In genomic region chr5:115231552-115232120, GRCm38 (mm10) we compare ENCODE assay signal across 11 mouse cellular contexts. TPM values are rescaled to one million over a fixed set of nuclear protein-coding genes. Genes with fewer than 3 reads are reported as not detected.
DNase-seq lines count a peak whose midpoint lies in the region; ATAC-seq and TF ChIP-seq lines count a peak whose summit lies in the region.
"Had no signal": no experiment of that assay in that cellular context is flagged by ENCODE, and none has a peak within 500 bp of the region (broad histone marks: within the 10 kb centered on the region; RNA-seq: fewer than 3 reads in every experiment).

No protein-coding gene starts in this region.

- intact Hi-C loops in left cerebral cortex, adult 2 months (cut with DNase I): loop anchor here (1.0 kb wide), 2 partner anchors 18 to 44 kb away; no protein-coding TSS in a partner anchor
- intact Hi-C loops in left cerebral cortex, postnatal 4 days (cut with DNase I): loop anchor here (10.0 kb wide), 1 partner anchor 107 kb away; no protein-coding TSS in a partner anchor

- H3K9ac ChIP-seq in heart, embryonic 16.5 days (ENCODE audit: low read length): peak overlapping the region; percentile 41
- H3K9ac ChIP-seq in MEL (ENCODE audit: control insufficient read depth, low read depth, low read length, poor library complexity, severe bottlenecking): no peak overlapping the region
- H3K9ac ChIP-seq: liver, embryonic 15.5 days had no signal

- peak overlapping the region; percentile 62 for H3K27ac ChIP-seq in heart, embryonic 16.5 days (ENCODE audit: low read length)
- H3K27ac ChIP-seq in left cerebral cortex, adult 2 months: peak overlapping the region; percentile 83
- no peak overlapping the region for H3K27ac ChIP-seq in MEL (ENCODE audit: control insufficient read depth, low read depth, low read length)
- H3K27ac ChIP-seq in limb, embryonic 10.5 days: peak overlapping the region; percentile 62
- H3K27ac ChIP-seq: liver, embryonic 15.5 days; macrophage had no signal

- no peak for TF ChIP-seq RAD21 in MEL (IDR thresholded peaks at IDR 0.05; ENCODE audit: low read depth, low read length)

- peaks cover 2% of the 10 kb centered on the region; the same call in 1 of the 2 replicates for H3K27me3 ChIP-seq in heart, embryonic 16.5 days (ENCODE audit: control insufficient read depth, insufficient read depth, low read length)
- H3K27me3 ChIP-seq in MEL (ENCODE audit: control insufficient read depth in 1 of 2, insufficient read depth in 2 of 2, low read length in 2 of 2): no peaks in the 10 kb centered on the region
- peaks cover 26% of the 10 kb centered on the region for H3K27me3 ChIP-seq in limb, embryonic 10.5 days (ENCODE audit: low read depth, poor library complexity, severe bottlenecking)

- H3K4me1 ChIP-seq in heart, embryonic 16.5 days (ENCODE audit: control insufficient read depth, insufficient read depth, low read length): peaks cover 17% of the 10 kb centered on the region
- H3K4me1 ChIP-seq in MEL (ENCODE audit: control insufficient read depth in 1 of 2, insufficient read depth in 2 of 2, low read length in 2 of 2): peaks cover 0 to 12% of the 10 kb centered on the region in 2 experiments; a peak in 1 of 4 replicates
- peaks cover 37% of the 10 kb centered on the region for H3K4me1 ChIP-seq in limb, embryonic 10.5 days

- no peaks in the 10 kb centered on the region for H3K9me3 ChIP-seq in heart, embryonic 16.5 days (replicated peaks; ENCODE audit: control insufficient read depth, low read length)
- H3K9me3 ChIP-seq in MEL (replicated peaks; ENCODE audit: insufficient read depth, low read length): no peaks in the 10 kb centered on the region
- H3K9me3 ChIP-seq in limb, embryonic 10.5 days (replicated peaks): no peaks in the 10 kb centered on the region
- H3K9me3 ChIP-seq: liver, embryonic 15.5 days had no signal

- no peaks in the 10 kb centered on the region for H3K36me3 ChIP-seq in heart, embryonic 16.5 days (ENCODE audit: control insufficient read depth, insufficient read depth)
- H3K36me3 ChIP-seq in MEL (ENCODE audit: control insufficient read depth in 1 of 2, insufficient read depth in 2 of 2, low read length in 2 of 2): peaks cover 0 to 3% of the 10 kb centered on the region in 2 experiments; a peak in 1 of 4 replicates
- H3K36me3 ChIP-seq in limb, embryonic 10.5 days: no peaks in the 10 kb centered on the region
- H3K36me3 ChIP-seq: liver, embryonic 15.5 days had no signal

- WGBS in heart, embryonic 16.5 days: 43% methylated on average over 16 of the region's 16 CpGs
- 54% methylated on average over 16 of the region's 16 CpGs for WGBS in limb, embryonic 10.5 days

- no peak for ATAC-seq in heart, embryonic 16.5 days (replicated peaks; ENCODE audit: extremely low read depth, insufficient read depth, low FRiP score)

- H3K79me2 ChIP-seq in MEL (ENCODE audit: control insufficient read depth, insufficient read depth, low read length, poor library complexity): no peaks in the 10 kb centered on the region; the same call in 1 of the 2 replicates

- TF ChIP-seq CTCF in left cerebral cortex, adult 2 months (IDR thresholded peaks at IDR 0.05): peak; percentile 13
- no peak for TF ChIP-seq CTCF in MEL (IDR thresholded peaks at IDR 0.05 in 2 of 3, conservative IDR thresholded peaks at IDR 0.05 in 1 of 3; ENCODE audit: control insufficient read depth in 1 of 3, insufficient read depth in 1 of 3, low read depth in 2 of 3, low read length in 3 of 3, poor library complexity in 1 of 3, severe bottlenecking in 1 of 3)

- TF ChIP-seq POLR2A in MEL (IDR thresholded peaks at IDR 0.05; ENCODE audit: control insufficient read depth in 1 of 2, insufficient read depth in 1 of 2, low read depth in 1 of 2, low read length in 2 of 2, poor library complexity in 1 of 2): no peak

- H3K4me2 ChIP-seq in heart, embryonic 16.5 days (ENCODE audit: low read depth, low read length): no peak overlapping the region
- H3K4me2 ChIP-seq: liver, embryonic 15.5 days had no signal

- TF ChIP-seq EP300 in MEL (IDR thresholded peaks at IDR 0.05; ENCODE audit: low read depth in 1 of 2, low read length in 2 of 2): no peak

- no peak for DNase-seq in heart, adult 11 months
- DNase-seq in left cerebral cortex, adult 2 months (ENCODE audit: extremely low spot score in 1 of 2, low spot score in 2 of 2): no peak
- no peak for DNase-seq in left cerebral cortex, postnatal 4 days
- DNase-seq in MEL (ENCODE audit: low read depth, low spot score): no peak
- no peak for DNase-seq in limb, embryonic 10.5 days (ENCODE audit: low spot score)
- no peak for DNase-seq in layer of hippocampus, adult 8-10 months (ENCODE audit: low spot score in 2 of 2)
- DNase-seq: cerebellum, adult 8-10 months had no signal

- H3K4me3 ChIP-seq in heart, embryonic 16.5 days (ENCODE audit: low read length): no peak overlapping the region
- H3K4me3 ChIP-seq in left cerebral cortex, adult 2 months: no peak overlapping the region
- H3K4me3 ChIP-seq in MEL (ENCODE audit: control insufficient read depth in 1 of 2, insufficient read depth in 1 of 2, low read depth in 2 of 2, low read length in 2 of 2): no peak overlapping the region
- H3K4me3 ChIP-seq in limb, embryonic 10.5 days: peak overlapping the region; percentile 17; the same call in 1 of the 2 replicates
- H3K4me3 ChIP-seq: liver, embryonic 15.5 days had no signal

TF ChIP-seq in MEL, 35 proteins besides CTCF, POLR2A, EP300 and RAD21:
- TF ChIP-seq POLR2AphosphoS5 (IDR thresholded peaks at IDR 0.05; ENCODE audit: borderline replicate concordance, low read depth, low read length) (no peak), ZNF384 (IDR thresholded peaks at IDR 0.05; ENCODE audit: low read depth, low read length) (peak; percentile 47; the same call in 1 of the 2 replicates)

RNA-seq across cellular contexts. Expression of gene Pop5, which starts 4.0 kb away (rescaled TPM):
- 70.5 and 76.5 TPM in 2 replicates for polyA plus RNA-seq in heart, embryonic 16.5 days (2015; fragmentation: Nextera tagmentation; extraction: Ambion mirVana)
- 100 to 1,000 TPM; 116 to 117 TPM for total RNA-seq in left cerebral cortex, adult 2 months (2021)
- 10 to 100 TPM; 27.4 to 31.8 TPM for total RNA-seq in left cerebral cortex, postnatal 4 days (2021)
- total RNA-seq in MEL (2012; rRNA removed): 166 and 208 TPM in 2 replicates
- polyA plus RNA-seq in MEL (2012; ENCODE audit: insufficient read depth in 1 of 2, insufficient read length in 2 of 2, low read depth in 1 of 2, low replicate concordance in 2 of 2, missing spikeins in 1 of 2): 100 to 1,000 TPM; 103 to 388 TPM
- polyA plus RNA-seq in limb, embryonic 10.5 days (2016; fragmentation: Nextera tagmentation; extraction: Ambion mirVana): 130 and 157 TPM in 2 replicates
- 100 to 1,000 TPM in 2 of 4 experiments, 10 to 100 TPM in 2; 89.0 to 104 (median 99.1) TPM for total RNA-seq in layer of hippocampus, adult 8-10 months (2022)

RNA-seq across cellular contexts. Expression of gene Cabp1, which starts 37.5 kb away (rescaled TPM):
- 0.51 and 1.1 TPM in 2 replicates for polyA plus RNA-seq in heart, embryonic 16.5 days (2015; fragmentation: Nextera tagmentation; extraction: Ambion mirVana)
- total RNA-seq in left cerebral cortex, adult 2 months (2021): 100 to 1,000 TPM; 319 to 335 TPM
- 10 to 100 TPM; 67.0 to 67.2 TPM for total RNA-seq in left cerebral cortex, postnatal 4 days (2021)
- total RNA-seq in MEL (2012; rRNA removed): 0.35 and 0.52 TPM in 2 replicates
- 1 to 10 TPM in 1 of 2 experiments, not detected in 1; 1.7 TPM for polyA plus RNA-seq in MEL (2012; ENCODE audit: insufficient read depth in 1 of 2, insufficient read length in 2 of 2, low read depth in 1 of 2, low replicate concordance in 2 of 2, missing spikeins in 1 of 2)
- 1.9 and 2.6 TPM in 2 replicates for polyA plus RNA-seq in limb, embryonic 10.5 days (2016; fragmentation: Nextera tagmentation; extraction: Ambion mirVana)
- 100 to 1,000 TPM; 109 to 118 (median 114) TPM for total RNA-seq in layer of hippocampus, adult 8-10 months (2022)
- total RNA-seq: hematopoietic stem cell, adult 5-6 weeks had no signal
- polyA plus RNA-seq: macrophage had no signal

RNA-seq across cellular contexts. Expression of gene Rnf10, which starts 41.1 kb away (rescaled TPM):
- 126 and 133 TPM in 2 replicates for polyA plus RNA-seq in heart, embryonic 16.5 days (2015; fragmentation: Nextera tagmentation; extraction: Ambion mirVana)
- 100 to 1,000 TPM; 253 to 265 TPM for total RNA-seq in left cerebral cortex, adult 2 months (2021)
- total RNA-seq in left cerebral cortex, postnatal 4 days (2021): 100 to 1,000 TPM; 262 to 280 TPM
- total RNA-seq in MEL (2012; rRNA removed): 44.4 and 57.3 TPM in 2 replicates
- 100 to 1,000 TPM; 165 to 254 TPM for polyA plus RNA-seq in MEL (2012; ENCODE audit: insufficient read depth in 1 of 2, insufficient read length in 2 of 2, low read depth in 1 of 2, low replicate concordance in 2 of 2, missing spikeins in 1 of 2)
- polyA plus RNA-seq in limb, embryonic 10.5 days (2016; fragmentation: Nextera tagmentation; extraction: Ambion mirVana): 159 and 160 TPM in 2 replicates
- total RNA-seq in layer of hippocampus, adult 8-10 months (2022): 100 to 1,000 TPM; 226 to 251 (median 245) TPM

RNA-seq across cellular contexts. Expression of gene Coq5, which starts 47.8 kb away (rescaled TPM):
- 91.0 and 95.7 TPM in 2 replicates for polyA plus RNA-seq in heart, embryonic 16.5 days (2015; fragmentation: Nextera tagmentation; extraction: Ambion mirVana)
- total RNA-seq in left cerebral cortex, adult 2 months (2021): 10 to 100 TPM; 39.9 to 41.9 TPM
- 10 to 100 TPM; 29.7 to 33.8 TPM for total RNA-seq in left cerebral cortex, postnatal 4 days (2021)
- 39.7 and 43.3 TPM in 2 replicates for total RNA-seq in MEL (2012; rRNA removed)
- 10 to 100 TPM in 1 of 2 experiments, not detected in 1; 40.5 TPM for polyA plus RNA-seq in MEL (2012; ENCODE audit: insufficient read depth in 1 of 2, insufficient read length in 2 of 2, low read depth in 1 of 2, low replicate concordance in 2 of 2, missing spikeins in 1 of 2)
- polyA plus RNA-seq in limb, embryonic 10.5 days (2016; fragmentation: Nextera tagmentation; extraction: Ambion mirVana): 54.1 and 57.2 TPM in 2 replicates
- 10 to 100 TPM; 38.7 to 45.6 (median 41.5) TPM for total RNA-seq in layer of hippocampus, adult 8-10 months (2022)

Comparison
In these comparisons a context has a peak if more than half of its experiments do, and no peak if none do; other contexts are left out.
1. RNA of gene Cabp1, which starts 37.5 kb away (total RNA-seq): 319 to 335 TPM in left cerebral cortex, adult 2 months, 109 to 118 TPM in layer of hippocampus, adult 8-10 months and 67.0 to 67.2 TPM in left cerebral cortex, postnatal 4 days; 0.35 to 0.52 TPM in MEL; every median in the first group is over 10 times any median in the second.